Mouse (Mus musculus): ENCODE results near the gene Lrpprc. TPM values are rescaled to one million over a fixed set of nuclear protein-coding genes. Genes with fewer than 3 reads are reported as not detected.

Lrpprc gene
- total RNA-seq, 4 experiments from 2014 or later: 60.0 to 70.5 (median 65.7) TPM

DNA sequence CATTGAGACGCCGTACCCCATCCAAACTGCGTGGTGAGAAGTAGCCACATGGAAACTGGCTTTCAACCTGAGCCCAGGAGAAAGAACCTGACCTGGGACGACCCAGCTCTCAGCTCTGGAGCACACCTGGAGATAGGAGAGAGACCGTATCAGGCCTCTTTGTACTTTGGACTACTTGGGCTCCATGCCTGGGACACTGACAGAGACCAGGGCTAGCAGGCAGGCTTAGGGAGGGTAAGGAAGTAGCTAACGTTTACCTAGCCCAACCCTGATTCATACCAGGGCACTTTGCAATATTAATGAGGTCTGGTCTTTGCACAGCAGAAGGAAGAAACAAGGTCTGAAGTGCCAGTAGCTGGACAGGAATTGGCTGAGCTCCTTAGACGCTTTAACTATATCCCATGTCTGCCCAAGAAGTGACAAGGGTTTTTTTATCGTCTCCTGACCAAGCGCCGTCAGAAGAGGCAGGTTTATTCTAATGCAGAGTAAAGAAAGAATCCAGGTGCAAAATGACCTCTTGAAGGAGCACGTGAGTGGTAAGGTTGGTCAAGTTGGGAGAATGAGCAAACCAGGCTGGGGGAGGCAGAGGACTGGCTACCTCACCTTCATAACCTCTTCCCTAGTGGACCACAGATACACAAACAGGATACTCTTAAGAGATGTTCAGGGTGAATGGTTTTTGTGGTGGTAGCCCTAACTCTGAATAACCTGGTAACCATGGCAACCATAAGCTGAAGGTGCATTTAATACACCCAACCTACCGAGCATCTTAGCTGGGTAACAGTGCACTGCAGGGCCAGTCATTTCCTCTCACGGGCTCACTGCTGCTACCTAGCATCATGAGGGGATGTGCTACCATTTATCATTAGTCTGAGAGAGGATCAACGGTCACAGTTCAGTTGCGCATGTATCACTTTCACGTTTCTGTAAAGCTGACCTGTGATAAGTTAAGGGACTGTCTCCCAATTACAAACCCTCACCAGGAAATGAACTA is 117.9 kb downstream of the Lrpprc start:
- no peak for DNase-seq (ENCODE audit: low spot score in 2 of 2)

DNA sequence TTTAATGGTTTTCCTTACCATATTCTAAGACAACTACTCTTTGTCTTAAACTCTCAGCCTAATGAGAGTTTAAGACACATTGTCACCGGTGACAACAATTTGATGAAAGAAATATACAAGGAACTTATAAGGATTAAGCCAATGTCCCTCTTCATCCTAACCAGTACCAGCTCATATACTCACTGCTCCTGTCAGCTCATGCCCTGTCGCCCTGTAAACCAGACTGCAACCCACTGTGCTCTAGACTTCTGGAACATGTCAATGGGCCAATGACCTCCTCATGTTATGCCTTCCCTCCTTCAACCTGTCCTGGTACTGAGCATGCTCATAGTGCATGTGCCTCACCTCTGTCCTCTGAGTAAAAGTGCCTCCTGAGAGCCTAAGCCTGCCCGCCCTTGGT is 122.7 kb downstream of the Lrpprc start:
- no peak for DNase-seq (ENCODE audit: low spot score in 2 of 2)

DNA sequence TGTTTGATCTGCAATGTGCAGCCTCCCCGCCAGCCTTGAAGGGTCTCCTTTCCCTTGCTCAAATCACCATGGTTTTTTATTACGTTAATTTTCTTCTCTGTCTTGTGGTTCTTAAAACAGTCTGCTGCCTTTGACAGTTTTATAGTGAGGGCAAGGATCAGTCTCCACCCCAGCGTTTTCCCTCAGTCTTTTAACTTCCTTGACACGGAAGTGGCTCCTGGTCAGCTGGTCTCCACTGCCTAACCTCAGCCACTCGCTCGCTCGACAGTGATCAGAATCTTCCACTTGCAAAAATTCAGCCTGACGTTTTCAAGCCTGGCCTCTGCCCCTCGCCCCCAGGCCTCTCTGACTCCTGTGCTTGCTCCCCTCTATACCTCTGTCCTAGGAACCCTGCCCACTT is 124.9 kb downstream of the Lrpprc start:
- DNase-seq (ENCODE audit: low spot score in 2 of 2): no peak

DNA sequence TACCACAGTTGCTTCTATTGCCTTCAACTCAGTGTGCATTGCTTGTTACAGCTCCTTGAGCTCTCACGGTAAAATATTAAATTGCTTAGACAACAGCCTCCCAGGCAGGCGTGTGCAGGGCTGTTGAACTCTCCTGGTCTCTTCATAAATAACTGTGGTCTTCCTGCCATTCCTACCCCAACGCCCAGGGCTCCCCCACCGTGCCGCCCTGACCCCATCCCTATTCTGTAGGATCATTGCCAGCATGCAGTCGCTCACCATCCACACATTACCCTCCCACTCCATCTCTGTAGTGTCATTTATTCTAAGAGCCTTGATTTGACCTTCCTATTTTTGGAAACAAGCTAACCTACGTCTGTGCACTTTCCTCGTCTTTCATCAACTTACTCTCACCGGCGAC is 125.5 kb downstream of the Lrpprc start:
- DNase-seq (ENCODE audit: low spot score in 2 of 2): no peak

DNA sequence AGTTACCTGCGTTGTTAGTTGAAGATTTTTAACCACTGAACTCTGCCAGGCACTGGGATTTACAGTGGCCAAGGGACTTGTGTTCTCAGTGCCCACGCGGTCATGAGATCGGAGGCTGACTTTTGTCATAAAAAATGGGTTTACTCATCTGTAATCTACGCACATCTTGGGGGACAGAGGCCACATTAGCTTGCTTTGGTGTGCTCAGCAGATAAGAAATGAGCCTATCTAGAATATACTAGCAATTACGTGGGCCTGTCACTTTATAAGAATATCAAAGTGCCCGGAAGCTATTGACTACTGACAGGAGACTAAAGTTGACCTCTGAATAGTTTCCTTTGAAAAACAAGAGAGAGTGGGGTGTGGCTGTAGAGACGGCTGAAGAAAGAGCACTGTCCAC is 131.6 kb downstream of the Lrpprc start:
- DNase-seq (ENCODE audit: low spot score in 2 of 2): no peak

DNA sequence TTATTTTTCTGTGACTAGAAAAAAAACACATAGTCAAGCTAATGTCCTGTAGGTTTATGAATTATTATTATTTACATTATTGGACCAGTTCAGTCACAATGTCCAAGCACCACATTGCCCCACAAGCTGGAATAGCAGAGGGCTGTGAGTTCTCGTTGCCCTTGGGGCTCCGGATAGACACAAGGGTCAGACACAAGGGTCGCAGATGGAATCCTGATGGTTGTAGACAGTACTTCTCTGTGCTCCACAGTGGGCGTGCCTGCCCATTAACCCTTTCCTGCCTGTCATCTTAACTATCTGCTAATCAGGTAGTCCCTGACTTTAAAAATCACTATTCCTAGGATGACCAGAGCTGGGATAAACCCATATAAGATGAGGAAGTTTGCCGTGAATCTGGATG is 132.4 kb downstream of the Lrpprc start:
- DNase-seq (ENCODE audit: low spot score in 2 of 2): no peak

DNA sequence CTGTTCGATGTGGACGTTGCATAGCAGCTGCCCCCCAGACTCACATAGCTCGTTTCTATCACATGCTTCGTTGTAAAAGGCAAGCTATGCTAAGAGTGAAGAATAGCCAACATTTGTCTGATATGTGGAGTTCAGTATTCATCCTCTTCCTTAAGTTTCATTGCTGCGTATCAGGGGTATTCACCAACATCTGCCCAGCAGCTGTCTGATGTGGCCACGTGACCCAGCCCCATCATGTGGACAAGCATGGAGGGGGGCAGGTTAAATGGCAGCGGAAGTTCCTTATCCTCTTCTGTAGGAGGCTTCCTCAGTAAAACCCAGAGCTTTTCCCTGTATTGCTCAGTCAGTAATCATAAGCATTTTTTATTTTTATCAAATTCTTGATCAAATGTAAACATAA is 132.8 kb downstream of the Lrpprc start:
- no peak for DNase-seq (ENCODE audit: low spot score in 2 of 2)

DNA sequence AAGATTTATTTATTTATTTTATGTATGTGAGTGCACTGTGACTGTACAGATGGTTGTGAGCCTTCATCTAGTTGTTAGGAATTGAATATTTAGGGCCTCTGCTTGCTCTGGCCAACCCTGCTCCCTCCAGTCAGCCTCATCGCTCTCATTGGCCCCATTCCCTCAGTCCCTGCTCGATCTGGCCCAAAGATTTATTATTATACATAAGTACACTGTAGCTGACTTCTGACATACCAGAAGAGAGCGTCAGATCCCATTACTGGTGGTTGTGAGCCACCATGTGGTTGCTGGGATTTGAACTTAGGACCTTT is 133.2 kb downstream of the Lrpprc start:
- no peak for DNase-seq (ENCODE audit: low spot score in 2 of 2)

DNA sequence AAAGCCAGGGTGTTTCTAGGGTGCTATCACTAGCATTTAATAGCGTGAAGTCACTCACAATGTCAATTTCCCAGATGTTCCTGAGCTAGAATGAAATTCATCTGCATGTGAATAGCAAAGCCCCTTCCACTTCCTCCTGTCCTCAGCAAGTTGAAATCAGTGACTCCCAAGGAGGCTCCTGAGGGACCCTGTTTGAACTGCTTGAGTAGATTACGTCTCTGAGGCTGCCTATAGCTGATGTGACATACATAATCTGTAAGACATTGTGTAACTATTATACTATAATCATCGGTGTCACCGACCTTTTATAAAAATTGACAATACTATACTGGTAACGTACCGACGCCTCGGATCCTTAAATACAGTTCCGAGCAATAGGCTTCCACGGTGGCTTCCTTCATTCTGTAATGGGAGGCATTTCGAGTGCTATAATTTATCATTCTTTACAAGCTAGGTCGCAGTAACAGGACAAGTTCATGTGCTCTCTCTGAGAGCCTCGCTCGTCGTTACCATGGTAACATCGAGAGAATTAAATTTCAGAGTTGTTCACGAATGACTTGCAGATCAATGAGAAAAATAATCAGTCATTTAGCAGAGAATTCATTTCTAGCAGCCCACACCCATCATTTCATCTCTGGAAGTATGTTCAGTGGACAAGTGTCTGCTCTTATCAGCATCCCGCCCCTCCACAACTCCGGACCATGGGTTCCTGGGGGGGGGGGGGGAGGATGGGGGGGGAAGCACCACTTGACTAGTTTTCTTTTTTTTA is 133.8 kb downstream of the Lrpprc start:
- no peak for DNase-seq (ENCODE audit: low spot score in 2 of 2)

DNA sequence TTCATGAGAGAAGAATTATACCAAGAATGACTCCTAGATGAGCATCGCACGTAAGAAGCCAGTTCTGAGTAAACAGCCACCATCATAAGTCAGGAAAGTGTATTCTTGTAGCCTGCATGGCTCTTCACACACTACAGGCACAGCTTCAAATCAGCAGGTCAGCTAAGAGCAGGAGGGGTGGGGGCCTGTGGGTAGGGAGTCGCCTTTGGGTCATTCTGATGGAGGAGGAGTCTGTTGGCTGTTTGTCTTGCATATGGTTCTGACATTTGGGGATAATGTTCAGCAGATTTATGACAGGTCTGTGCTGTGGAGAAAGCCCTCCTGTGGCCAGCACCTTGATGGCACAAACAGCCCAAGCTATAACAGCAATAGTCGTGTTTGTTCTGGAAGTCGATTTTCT is 134.4 kb downstream of the Lrpprc start:
- DNase-seq (ENCODE audit: low spot score in 2 of 2): no peak

Other genes starting within 250 kb of the Lrpprc start
- gene Dync2li1, start 164.3 kb downstream of the Lrpprc start, total RNA-seq (2022): 1 to 10 TPM; 2.0 to 2.6 (median 2.3) TPM
- under 1 TPM in 1 of 4 experiments, not detected in 3; 0.08 TPM for gene Abcg8, start 114.5 kb downstream of the Lrpprc start, total RNA-seq (2022)
- not detected for gene Abcg5, start 107.8 kb downstream of the Lrpprc start, total RNA-seq (2022)
- gene Ppm1b, start 166.0 kb upstream of the Lrpprc start, total RNA-seq (2022): 100 to 1,000 TPM; 165 to 198 (median 183) TPM
- gene Slc3a1, start 237.6 kb upstream of the Lrpprc start, total RNA-seq (2022): not detected

Measured in gastrocnemius, adult 8-10 months (tissue).